Mouse (Mus musculus) midbrain, embryonic 16.5 days (tissue): Measurements from ENCODE around the gene Txnrd2. TPM values are rescaled to one million over a fixed set of nuclear protein-coding genes. Genes with fewer than 3 reads are reported as not detected.

ENCODE experiments used
- ATAC-seq: fragments of 200-750 bp; cut with Nextera tagmentation; 2 replicates; pipeline ENCODE4 v1.8.0; 2017; ENCODE audit warnings: moderate TSS enrichment
- H3K27ac ChIP-seq: fragments of 300-500 bp; sonication (generic); 2 replicates; pipeline ENCODE4 v1.5.1; 2014; ENCODE audit warnings: mild to moderate bottlenecking, low read length, mixed read lengths
- H3K27me3 ChIP-seq: fragments of 300-500 bp; sonication (generic); 2 replicates; pipeline ENCODE4 v1.6.1; 2014; ENCODE audit warnings: low read depth, low read length, mixed read lengths; ENCODE audit not compliant: control insufficient read depth, insufficient read depth
- H3K36me3 ChIP-seq: fragments of 300-500 bp; sonication (generic); 2 replicates; pipeline ENCODE4 v1.6.1; 2014; ENCODE audit warnings: mild to moderate bottlenecking, low read length, moderate library complexity, mixed read lengths; ENCODE audit not compliant: control insufficient read depth, insufficient read depth
- H3K4me1 ChIP-seq: fragments of 300-500 bp; sonication (generic); 2 replicates; pipeline ENCODE4 v1.6.1; 2014; ENCODE audit warnings: mild to moderate bottlenecking, low read length, mixed read lengths; ENCODE audit not compliant: control insufficient read depth, insufficient read depth
- H3K4me2 ChIP-seq: fragments of 300-500 bp; sonication (generic); 2 replicates; pipeline ENCODE4 v1.6.1; 2014; ENCODE audit warnings: mild to moderate bottlenecking, low read length, mixed read lengths
- H3K4me3 ChIP-seq: fragments of 300-500 bp; sonication (generic); 2 replicates; pipeline ENCODE4 v1.5.1; 2014; ENCODE audit warnings: low read depth, mild to moderate bottlenecking, low read length, moderate library complexity, mixed read lengths
- H3K9ac ChIP-seq: fragments of 300-500 bp; sonication (generic); 2 replicates; pipeline ENCODE4 v1.6.1; 2014; ENCODE audit warnings: low read depth, low read length, mixed read lengths
- H3K9me3 ChIP-seq: fragments of 300-500 bp; sonication (generic); replicated peaks from 2 replicates; pipeline ENCODE4 v1.6.1; 2014; ENCODE audit warnings: mild to moderate bottlenecking, low read length, mixed read lengths; ENCODE audit not compliant: control insufficient read depth, poor library complexity, severe bottlenecking
- WGBS: fragments of 180-500 bp; shearing (Covaris S2); extraction: QIAGEN DNeasy Blood & Tissue Kit; methylation state at CpG from one replicate; pipeline ENCODE4 v1.1.7; 2014; 5-methylcytosine and 5-hydroxymethylcytosine counted together
- polyA plus RNA-seq: library from polyadenylated mRNA; unstranded; fragments of >200 nt; fragmentation: Nextera tagmentation; extraction: Ambion mirVana; gene quantifications from 2 replicates; pipeline ENCODE4 v1.2.1, GENCODE M21; 2015

Gene Txnrd2
- polyA plus RNA-seq, 1 experiment from 2014 or later = 36.6 TPM

DNA sequence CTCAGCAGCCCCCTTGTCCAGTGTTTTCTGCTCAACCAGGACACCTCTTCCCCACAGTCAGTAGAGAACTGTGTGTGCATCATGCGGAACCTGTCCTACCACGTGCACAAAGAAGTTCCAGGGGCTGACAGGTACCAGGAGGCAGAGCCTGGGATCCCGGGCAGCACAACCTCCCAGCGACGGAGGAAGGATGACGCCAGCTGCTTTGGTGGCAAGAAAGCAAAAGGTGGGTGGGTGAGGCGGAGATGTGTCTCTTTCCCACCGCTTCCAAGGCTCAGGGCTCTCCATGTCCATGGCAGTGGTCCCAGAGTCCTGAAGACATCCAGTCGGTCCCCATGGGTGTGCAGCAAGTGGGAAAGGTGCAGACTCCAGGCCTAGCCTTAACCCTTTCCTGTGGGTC, 26.2 kb upstream of the Txnrd2 start:
- Histone ChIP-seq H3K9me3 (no peaks in the 10 kb centered on the region), H3K9ac (peak overlapping the region; percentile 16; the same call in 1 of the 2 replicates), H3K27ac (peak overlapping the region; percentile 65), H3K36me3 (peaks cover 58% of the 10 kb centered on the region), H3K4me1 (peaks cover 30% of the 10 kb centered on the region), H3K27me3 (no peaks in the 10 kb centered on the region), H3K4me2 (no peak overlapping the region), H3K4me3 (no peak overlapping the region)
- 44% methylated on average over 9 of the region's 9 CpGs for WGBS
- ATAC-seq = no peak

DNA sequence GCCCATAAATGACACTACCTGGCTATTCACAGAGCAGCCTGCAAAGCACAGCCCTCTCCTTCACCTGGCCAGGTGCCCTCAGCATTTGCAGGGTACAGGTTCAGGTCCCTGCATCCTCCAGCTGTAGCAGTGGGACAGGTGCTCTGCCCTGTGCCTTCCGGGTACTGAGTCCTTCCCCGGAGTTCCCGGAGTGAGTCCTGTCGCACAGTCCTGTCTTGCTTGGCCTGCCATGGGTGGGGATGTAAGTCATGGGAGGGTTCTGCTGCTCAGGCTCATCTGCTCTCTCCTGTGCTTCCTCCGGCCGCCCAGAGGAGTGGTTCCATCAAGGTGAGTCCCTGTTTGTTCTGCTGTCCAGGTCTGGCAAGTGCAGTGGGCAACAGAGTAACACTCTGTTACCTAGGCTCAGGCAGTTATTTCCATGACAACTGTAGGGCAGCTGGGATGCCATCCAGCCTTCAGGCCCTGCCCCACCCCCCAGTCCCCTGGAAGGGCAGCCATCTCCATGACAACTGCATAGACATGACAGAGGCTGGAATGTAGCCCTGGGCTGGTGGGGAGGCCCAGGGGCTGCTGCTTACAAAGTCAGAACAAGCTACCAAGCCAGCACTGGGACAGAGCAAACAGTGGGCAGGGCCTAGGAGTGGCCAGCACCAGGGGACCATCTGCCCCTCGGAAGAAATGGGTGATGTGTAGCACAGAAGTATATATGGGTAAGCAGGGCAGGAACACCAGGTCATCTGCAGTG, 25.5 kb upstream of the Txnrd2 start:
- Histone ChIP-seq H3K4me2 (no peak overlapping the region), H3K36me3 (peaks cover 64% of the 10 kb centered on the region)
- WGBS = 15% methylated on average over 7 of the region's 7 CpGs

DNA sequence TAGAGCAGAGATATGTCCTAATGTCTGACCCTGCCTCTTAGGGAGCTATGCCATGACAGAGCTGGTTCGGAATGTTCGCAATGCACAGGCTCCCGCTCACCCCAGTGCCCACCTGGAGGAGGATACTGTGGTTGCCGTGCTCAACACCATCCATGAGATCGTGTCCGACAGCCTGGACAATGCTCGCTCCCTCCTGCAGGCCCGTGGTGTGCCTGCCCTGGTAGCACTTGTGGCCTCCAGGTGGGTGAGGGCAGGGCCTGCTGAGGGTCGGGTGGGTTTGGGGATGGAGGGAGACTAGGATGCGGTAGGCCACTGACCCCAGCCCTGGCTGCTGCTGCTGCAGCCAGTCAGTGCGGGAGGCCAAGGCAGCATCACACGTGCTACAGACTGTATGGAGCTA, 22.9 kb upstream of the Txnrd2 start:
- H3K9me3 ChIP-seq = no peaks in the 10 kb centered on the region
- no peak overlapping the region for H3K4me2 ChIP-seq
- no peak overlapping the region for H3K27ac ChIP-seq
- H3K27me3 ChIP-seq = no peaks in the 10 kb centered on the region
- no peak for ATAC-seq
- 93% methylated on average over 12 of the region's 12 CpGs for WGBS
- H3K9ac ChIP-seq = no peak overlapping the region
- no peak overlapping the region for H3K4me3 ChIP-seq
- H3K36me3 ChIP-seq = peaks cover 52% of the 10 kb centered on the region
- peaks cover 18% of the 10 kb centered on the region for H3K4me1 ChIP-seq

More for the DNA sequence above, 25.5 kb upstream of the Txnrd2 start:
- Histone ChIP-seq H3K4me1 (peaks cover 24% of the 10 kb centered on the region), H3K4me3 (no peak overlapping the region), H3K9ac (peak overlapping the region; percentile 16; the same call in 1 of the 2 replicates), H3K27ac (peak overlapping the region; percentile 65), H3K27me3 (no peaks in the 10 kb centered on the region), H3K9me3 (no peaks in the 10 kb centered on the region)
- ATAC-seq = peak; percentile 74

DNA sequence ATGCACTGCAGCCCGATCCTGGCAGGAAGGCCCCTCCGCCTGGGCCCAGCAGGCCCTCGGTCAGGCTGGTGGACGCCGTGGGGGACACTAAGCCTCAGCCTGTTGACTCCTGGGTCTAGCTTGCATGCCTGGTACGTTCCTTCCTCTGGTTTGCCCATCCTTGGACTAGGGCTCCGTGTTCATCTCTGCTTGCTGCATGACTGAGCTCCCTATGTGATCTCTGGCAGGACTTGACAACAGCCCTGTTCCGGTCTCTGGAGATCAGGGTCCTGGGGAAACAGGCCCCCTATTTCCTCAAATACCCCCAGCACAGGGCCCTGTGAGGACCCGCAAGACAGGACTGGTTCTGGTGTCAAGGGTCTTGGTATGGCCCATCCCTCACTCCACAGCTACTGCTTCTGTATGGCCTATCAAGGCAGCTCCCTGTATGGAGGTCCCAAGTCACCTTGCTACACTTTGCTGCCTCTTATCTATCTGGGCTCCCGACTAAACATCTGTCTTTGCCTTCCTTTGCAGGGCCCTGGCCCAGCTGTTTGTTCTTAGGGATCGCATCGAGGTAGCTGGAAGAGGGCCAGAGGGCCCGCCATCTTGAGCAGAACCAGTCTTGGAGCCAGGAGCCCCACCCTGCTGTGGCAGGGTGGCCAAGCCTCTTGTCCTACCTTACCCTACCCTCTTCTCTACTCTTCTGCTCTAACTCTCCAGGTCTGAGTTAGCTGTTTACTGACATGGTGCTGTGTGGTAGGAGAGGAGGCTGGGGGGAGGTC, 20.9 kb upstream of the Txnrd2 start:
- H3K9ac ChIP-seq = 0 out of 2 replicates have a peak overlapping the region, but pooled peaks have one; percentile 7
- H3K27me3 ChIP-seq = no peaks in the 10 kb centered on the region
- no peak overlapping the region for H3K4me3 ChIP-seq
- ATAC-seq = no peak
- H3K4me1 ChIP-seq = peaks cover 14% of the 10 kb centered on the region
- WGBS = 87% methylated on average over 13 of the region's 13 CpGs
- H3K9me3 ChIP-seq = no peaks in the 10 kb centered on the region
- H3K36me3 ChIP-seq = peaks cover 38% of the 10 kb centered on the region
- H3K4me2 ChIP-seq = no peak overlapping the region
- H3K27ac ChIP-seq = 0 out of 2 replicates have a peak overlapping the region, but pooled peaks have one; percentile 13

DNA sequence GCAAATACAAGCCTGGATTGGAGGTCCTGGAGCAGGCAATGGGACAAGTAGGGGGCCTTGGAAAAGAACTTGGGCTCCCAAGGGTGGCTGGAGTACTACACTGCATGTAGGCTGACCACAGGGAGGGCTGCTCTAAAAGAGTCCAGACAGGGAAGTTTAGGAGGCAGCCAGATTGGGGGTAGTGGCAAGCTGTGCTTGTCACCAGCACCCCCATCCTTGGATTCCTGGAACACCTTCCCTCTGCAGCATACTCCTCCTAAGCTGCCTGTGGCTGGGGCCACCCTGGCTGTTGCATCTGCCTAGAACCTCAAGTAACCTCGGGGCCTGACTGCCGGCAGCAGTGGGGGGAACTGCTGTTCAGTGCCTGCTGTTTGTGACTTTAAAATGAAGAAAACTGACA, 20.3 kb upstream of the Txnrd2 start:
- H3K9ac ChIP-seq = 0 out of 2 replicates have a peak overlapping the region, but pooled peaks have one; percentile 7
- no peak overlapping the region for H3K4me2 ChIP-seq
- no peak overlapping the region for H3K4me3 ChIP-seq
- no peak for ATAC-seq
- peaks cover 38% of the 10 kb centered on the region for H3K36me3 ChIP-seq
- H3K9me3 ChIP-seq = no peaks in the 10 kb centered on the region
- H3K27me3 ChIP-seq = no peaks in the 10 kb centered on the region
- no peak overlapping the region for H3K27ac ChIP-seq
- H3K4me1 ChIP-seq = peaks cover 10% of the 10 kb centered on the region
- WGBS = 51% methylated on average over 2 of the region's 2 CpGs

DNA sequence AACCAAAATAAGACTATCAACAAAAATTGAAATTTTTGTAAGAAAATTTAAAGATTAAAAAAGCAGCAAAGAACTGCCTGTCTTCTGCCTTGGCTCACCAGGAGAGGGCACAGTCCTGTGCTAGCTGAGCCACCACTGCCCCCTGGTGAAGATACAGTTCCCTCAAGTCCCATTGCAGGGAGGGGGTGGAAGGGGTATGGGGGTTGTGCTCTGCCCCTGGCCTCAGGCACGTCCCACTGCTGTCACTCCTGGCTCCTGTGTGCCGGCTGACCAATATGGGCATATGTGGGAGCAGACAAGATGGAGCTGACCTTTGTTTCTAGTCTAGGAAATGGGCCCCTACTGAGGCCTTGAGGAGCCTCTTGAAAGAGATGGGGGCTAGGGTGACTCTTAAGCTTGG, 19.9 kb upstream of the Txnrd2 start:
- H3K4me2 ChIP-seq = no peak overlapping the region
- H3K9ac ChIP-seq = no peak overlapping the region
- peaks cover 38% of the 10 kb centered on the region for H3K36me3 ChIP-seq
- peaks cover 10% of the 10 kb centered on the region for H3K4me1 ChIP-seq
- ATAC-seq = peak; percentile 22; the same call in 1 of the 2 replicates
- peak overlapping the region; percentile 56; the same call in 1 of the 2 replicates for H3K27ac ChIP-seq
- no peak overlapping the region for H3K4me3 ChIP-seq
- 9% methylated on average over 2 of the region's 2 CpGs for WGBS
- no peaks in the 10 kb centered on the region for H3K9me3 ChIP-seq
- no peaks in the 10 kb centered on the region for H3K27me3 ChIP-seq

DNA sequence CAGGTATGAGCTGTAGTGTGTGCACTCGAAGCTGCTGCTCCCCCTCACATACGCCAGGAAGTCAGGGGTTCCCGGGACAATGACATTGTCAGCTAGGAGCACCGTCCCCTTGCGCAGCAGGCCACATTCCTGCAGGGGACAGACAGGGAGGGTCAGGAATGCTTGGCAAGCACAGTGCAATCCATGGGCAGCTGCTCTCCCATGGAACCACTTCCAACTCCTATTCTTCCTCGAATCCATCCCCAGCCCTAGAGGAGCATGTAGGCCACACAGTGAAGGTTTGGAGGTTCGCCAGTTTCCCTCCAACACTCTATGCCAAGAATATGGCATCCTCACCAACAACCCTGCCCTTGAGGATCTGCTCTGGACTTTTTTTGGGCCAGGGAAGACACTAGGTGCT, 18.3 kb upstream of the Txnrd2 start:
- H3K4me3 ChIP-seq = no peak overlapping the region
- no peaks in the 10 kb centered on the region for H3K9me3 ChIP-seq
- no peak overlapping the region for H3K4me2 ChIP-seq
- H3K27ac ChIP-seq = no peak overlapping the region
- no peak overlapping the region for H3K9ac ChIP-seq
- H3K27me3 ChIP-seq = no peaks in the 10 kb centered on the region
- no peak for ATAC-seq
- WGBS = 57% methylated on average over 7 of the region's 7 CpGs
- H3K4me1 ChIP-seq = peaks cover 9% of the 10 kb centered on the region
- peaks cover 28% of the 10 kb centered on the region for H3K36me3 ChIP-seq

DNA sequence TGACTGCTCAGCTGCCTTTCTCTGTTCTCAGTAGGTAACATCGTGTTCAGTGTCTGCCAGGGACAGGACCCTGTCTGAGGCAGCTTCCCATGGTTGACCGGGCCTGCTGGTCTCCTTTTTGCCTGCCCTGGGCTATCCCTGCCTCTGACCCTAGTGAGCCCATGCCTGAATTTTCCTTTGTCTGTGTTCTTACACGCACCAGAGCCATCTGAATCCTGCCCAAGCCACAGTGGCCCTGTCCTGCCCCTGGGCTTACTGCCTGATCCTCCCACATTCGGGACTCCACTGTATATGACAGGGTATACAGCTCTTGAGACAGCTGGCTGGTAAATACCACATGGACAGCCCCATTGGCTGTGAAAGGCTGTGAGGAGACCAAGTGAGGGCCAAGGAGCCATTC, 16.4 kb upstream of the Txnrd2 start:
- Histone ChIP-seq H3K36me3 (peaks cover 10% of the 10 kb centered on the region), H3K4me3 (no peak overlapping the region), H3K27me3 (no peaks in the 10 kb centered on the region), H3K4me1 (peaks cover 9% of the 10 kb centered on the region), H3K9ac (no peak overlapping the region), H3K4me2 (no peak overlapping the region), H3K27ac (peak overlapping the region; percentile 54), H3K9me3 (no peaks in the 10 kb centered on the region)
- no peak for ATAC-seq
- WGBS = 52% methylated on average over 4 of the region's 4 CpGs

DNA sequence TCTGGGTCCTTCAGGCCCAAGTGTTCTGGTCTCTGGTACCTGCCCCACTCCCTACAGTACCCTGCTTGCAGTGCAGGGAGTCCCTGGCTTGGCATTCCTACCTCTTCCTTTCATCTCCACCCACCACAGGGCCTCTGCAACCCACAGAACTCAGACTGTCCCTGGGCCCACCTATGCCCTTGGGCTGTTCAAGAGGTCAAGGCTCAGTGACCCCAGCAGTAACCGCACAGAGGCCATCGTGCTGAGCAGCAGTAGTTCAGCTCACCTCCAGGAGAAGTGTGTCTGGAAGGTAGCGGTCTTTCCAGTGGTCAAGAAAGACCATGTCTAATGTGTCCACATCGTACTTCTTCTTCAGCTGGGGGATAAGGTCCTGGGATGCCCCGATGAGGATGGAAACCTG, 15.8 kb upstream of the Txnrd2 start:
- Histone ChIP-seq H3K9ac (no peak overlapping the region), H3K9me3 (no peaks in the 10 kb centered on the region), H3K27ac (no peak overlapping the region), H3K4me2 (no peak overlapping the region), H3K27me3 (no peaks in the 10 kb centered on the region), H3K4me1 (peaks cover 9% of the 10 kb centered on the region), H3K4me3 (no peak overlapping the region), H3K36me3 (peaks cover 7% of the 10 kb centered on the region)
- ATAC-seq = no peak
- WGBS = 81% methylated on average over 5 of the region's 5 CpGs
